Mouse (Mus musculus): Measurements from ENCODE around the gene Bcl2l1. TPM values are rescaled to one million over a fixed set of nuclear protein-coding genes. Genes with fewer than 3 reads are reported as not detected.
A peak's percentile ranks its signal among the peaks of the same experiment; 100 is the strongest.

Bcl2l1 gene
- polyA plus RNA-seq, 1 experiment from 2014 or later = 120 TPM

DNA sequence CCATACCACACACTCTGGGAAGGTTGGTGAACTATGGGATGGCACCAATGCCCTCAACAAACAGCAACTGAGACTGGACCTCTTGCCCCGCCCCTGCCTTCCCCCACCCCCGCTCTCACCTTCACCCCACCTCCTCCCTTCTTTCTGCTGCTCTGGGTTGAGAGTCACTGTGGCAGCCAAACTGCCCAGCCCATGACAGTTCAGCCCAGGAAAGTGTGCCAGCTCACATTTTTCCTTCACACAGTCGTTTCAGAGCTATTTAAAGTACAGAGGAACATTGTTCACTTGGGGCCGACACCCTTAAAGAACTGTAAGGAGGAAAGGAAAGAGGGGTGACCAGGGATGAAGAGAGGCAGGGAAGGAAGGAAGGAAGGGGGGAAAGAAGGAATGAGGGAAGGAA, 73.2 kb downstream of the Bcl2l1 start:
- H3K27ac ChIP-seq (ENCODE audit: low read length) = peak overlapping the region; percentile 35
- peaks cover 19% of the 10 kb centered on the region for H3K4me1 ChIP-seq (replicated peaks; ENCODE audit: control insufficient read depth, insufficient read depth, low read length)
- H3K27me3 ChIP-seq (ENCODE audit: control insufficient read depth, insufficient read depth, low read depth, low read length) = no peaks in the 10 kb centered on the region; the same call in 1 of the 2 replicates
- no peaks in the 10 kb centered on the region for H3K36me3 ChIP-seq (ENCODE audit: control insufficient read depth, insufficient read depth, low read length)
- 19% methylated on average over 4 of the region's 4 CpGs for WGBS
- peak; percentile 34; the same call in 1 of the 2 replicates for ATAC-seq (ENCODE audit: low read depth)
- H3K9me3 ChIP-seq (ENCODE audit: control insufficient read depth, low read length) = no peaks in the 10 kb centered on the region
- no peak overlapping the region for H3K9ac ChIP-seq (ENCODE audit: low read length)
- H3K4me2 ChIP-seq (ENCODE audit: low read depth, low read length) = no peak overlapping the region
- H3K4me3 ChIP-seq (ENCODE audit: low read length) = no peak overlapping the region

DNA sequence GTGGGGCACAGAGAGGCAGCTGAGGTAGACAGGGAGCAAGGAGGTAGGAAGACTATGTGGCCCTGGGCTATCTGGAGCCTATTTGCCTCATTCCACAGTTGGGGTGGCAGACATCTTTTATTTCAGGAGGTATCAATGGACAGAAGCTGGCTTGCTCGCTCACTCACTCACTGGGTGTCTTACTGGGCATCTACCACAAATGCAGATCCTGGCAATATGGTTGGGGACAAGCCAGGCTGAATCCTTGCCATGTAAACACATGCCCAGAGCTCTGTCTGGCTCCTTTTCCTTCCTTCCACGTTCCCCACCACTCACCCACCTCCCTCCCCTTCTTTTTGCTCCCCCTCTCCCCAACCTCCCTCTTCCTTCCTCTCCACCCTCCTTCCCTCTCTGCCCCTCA, 74.0 kb downstream of the Bcl2l1 start:
- no peak overlapping the region for H3K9ac ChIP-seq (ENCODE audit: low read length)
- no peaks in the 10 kb centered on the region; the same call in 1 of the 2 replicates for H3K27me3 ChIP-seq (ENCODE audit: control insufficient read depth, insufficient read depth, low read depth, low read length)
- H3K4me3 ChIP-seq (ENCODE audit: low read length) = no peak overlapping the region
- no peaks in the 10 kb centered on the region for H3K36me3 ChIP-seq (ENCODE audit: control insufficient read depth, insufficient read depth, low read length)
- H3K4me1 ChIP-seq (replicated peaks; ENCODE audit: control insufficient read depth, insufficient read depth, low read length) = peaks cover 19% of the 10 kb centered on the region
- no peak overlapping the region for H3K4me2 ChIP-seq (ENCODE audit: low read depth, low read length)
- H3K27ac ChIP-seq (ENCODE audit: low read length) = no peak overlapping the region
- ATAC-seq (ENCODE audit: low read depth) = no peak
- H3K9me3 ChIP-seq (ENCODE audit: control insufficient read depth, low read length) = no peaks in the 10 kb centered on the region
- WGBS = 73% methylated on average over 2 of the region's 2 CpGs

DNA sequence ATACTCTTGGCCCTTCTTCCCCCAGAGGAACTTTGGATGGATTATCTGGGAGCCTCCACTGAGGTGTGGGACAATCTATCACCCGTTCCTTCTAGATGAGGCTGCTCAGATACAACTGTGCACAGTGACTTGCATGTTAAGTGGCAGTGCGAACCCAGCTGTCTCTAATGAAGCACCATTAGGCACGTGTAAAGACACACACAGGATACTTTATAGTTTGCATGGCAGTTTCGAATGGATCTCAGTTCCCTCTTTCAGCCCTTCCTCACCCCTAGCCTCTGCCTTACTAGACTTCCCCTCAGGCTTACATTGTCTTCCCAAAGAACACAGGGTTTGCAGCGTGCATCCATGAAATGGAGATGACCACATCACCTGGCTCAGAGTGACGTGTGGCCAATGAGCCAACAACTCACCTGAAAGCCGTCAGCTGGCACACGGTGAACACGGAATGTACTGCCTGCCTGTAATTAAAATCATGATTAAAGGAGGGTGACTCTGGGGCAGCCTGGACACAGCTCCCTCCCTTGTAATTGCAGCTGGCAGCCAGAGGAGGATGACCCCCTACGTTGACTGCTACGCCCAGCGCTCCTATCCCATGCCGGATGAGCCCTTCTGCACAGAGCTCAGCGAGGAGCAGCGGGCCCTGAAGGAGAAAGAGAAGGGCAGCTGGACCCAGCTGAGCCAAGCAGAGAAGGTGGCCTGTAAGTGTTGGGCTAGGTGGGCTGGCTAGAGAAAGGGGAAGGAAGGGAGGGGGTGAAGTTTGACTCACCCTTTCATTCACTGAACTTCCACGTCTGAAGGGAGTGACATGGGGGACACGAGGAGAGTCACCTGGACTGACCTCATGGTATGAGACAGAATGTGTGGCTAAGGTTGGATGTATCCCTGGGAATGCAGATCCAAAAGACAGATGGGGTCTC, 74.8 kb downstream of the Bcl2l1 start:
- H3K27me3 ChIP-seq (ENCODE audit: control insufficient read depth, insufficient read depth, low read depth, low read length) = no peaks in the 10 kb centered on the region; the same call in 1 of the 2 replicates
- WGBS = 74% methylated on average over 17 of the region's 17 CpGs
- no peak overlapping the region for H3K27ac ChIP-seq (ENCODE audit: low read length)
- no peak overlapping the region for H3K9ac ChIP-seq (ENCODE audit: low read length)
- no peak overlapping the region for H3K4me2 ChIP-seq (ENCODE audit: low read depth, low read length)
- H3K4me1 ChIP-seq (replicated peaks; ENCODE audit: control insufficient read depth, insufficient read depth, low read length) = peaks cover 19% of the 10 kb centered on the region
- ATAC-seq (ENCODE audit: low read depth) = no peak
- H3K9me3 ChIP-seq (ENCODE audit: control insufficient read depth, low read length) = no peaks in the 10 kb centered on the region
- H3K36me3 ChIP-seq (ENCODE audit: control insufficient read depth, insufficient read depth, low read length) = no peaks in the 10 kb centered on the region
- no peak overlapping the region for H3K4me3 ChIP-seq (ENCODE audit: low read length)

DNA sequence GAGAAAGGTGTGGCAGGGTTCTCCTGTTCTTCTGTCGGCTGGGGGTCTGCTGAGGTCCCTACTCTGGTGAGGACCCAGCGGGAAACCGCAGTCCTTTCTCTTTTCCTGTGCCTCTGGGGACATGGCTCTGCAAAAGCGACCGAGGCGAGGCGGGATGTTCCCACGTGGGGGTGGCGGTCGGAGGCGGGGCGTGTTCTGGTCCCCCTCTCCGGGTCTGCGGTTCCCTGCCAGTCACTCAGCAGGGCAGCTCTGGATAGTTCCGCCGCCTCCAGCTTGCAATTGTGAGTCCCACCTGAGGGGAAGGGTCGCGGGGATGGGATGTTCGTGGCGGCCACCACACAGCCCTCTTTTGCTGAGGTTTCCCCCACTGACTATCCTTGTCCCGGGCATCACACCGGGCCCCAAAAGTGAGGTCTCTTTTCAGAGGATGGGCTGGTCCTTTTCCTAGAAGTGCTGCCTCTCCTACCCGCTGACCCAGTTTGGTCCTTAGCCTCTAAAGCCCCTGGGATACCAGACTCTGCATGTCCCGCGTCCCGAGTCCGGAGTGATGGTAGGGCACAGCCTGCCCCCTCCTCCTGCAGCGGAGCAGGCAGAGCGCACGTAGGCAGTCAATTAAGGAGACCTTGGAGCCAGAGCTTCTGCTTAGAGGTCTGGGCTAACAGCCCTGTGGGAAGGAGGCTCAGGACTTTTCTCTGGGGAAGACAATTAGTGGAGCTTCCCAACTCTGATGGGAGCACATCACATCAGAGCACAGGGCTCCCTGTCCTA, 77.4 kb downstream of the Bcl2l1 start, which contains the start of gene Cox4i2:
Gene Cox4i2, plus strand, starts transcription at position 230 of the 768 bp plus-strand sequence.
- peak within 1 kb of the TSS; percentile 67 for H3K4me2 ChIP-seq (ENCODE audit: low read depth, low read length)
- H3K4me3 ChIP-seq (ENCODE audit: low read length) = peak within 1 kb of the TSS; percentile 46
- peaks cover 19% of the 10 kb centered on the region for H3K4me1 ChIP-seq (replicated peaks; ENCODE audit: control insufficient read depth, insufficient read depth, low read length)
- no peaks in the 10 kb centered on the region for H3K36me3 ChIP-seq (ENCODE audit: control insufficient read depth, insufficient read depth, low read length)
- H3K9ac ChIP-seq (ENCODE audit: low read length) = peak within 1 kb of the TSS; percentile 61
- H3K27ac ChIP-seq (ENCODE audit: low read length) = no peak within 1 kb of the TSS
- WGBS = 5% methylated on average over 30 of the region's 30 CpGs
- no peaks in the 10 kb centered on the region for H3K9me3 ChIP-seq (ENCODE audit: control insufficient read depth, low read length)
- H3K27me3 ChIP-seq (ENCODE audit: control insufficient read depth, insufficient read depth, low read depth, low read length) = no peaks in the 10 kb centered on the region; the same call in 1 of the 2 replicates
- ATAC-seq (ENCODE audit: low read depth) = peak; percentile 59

DNA sequence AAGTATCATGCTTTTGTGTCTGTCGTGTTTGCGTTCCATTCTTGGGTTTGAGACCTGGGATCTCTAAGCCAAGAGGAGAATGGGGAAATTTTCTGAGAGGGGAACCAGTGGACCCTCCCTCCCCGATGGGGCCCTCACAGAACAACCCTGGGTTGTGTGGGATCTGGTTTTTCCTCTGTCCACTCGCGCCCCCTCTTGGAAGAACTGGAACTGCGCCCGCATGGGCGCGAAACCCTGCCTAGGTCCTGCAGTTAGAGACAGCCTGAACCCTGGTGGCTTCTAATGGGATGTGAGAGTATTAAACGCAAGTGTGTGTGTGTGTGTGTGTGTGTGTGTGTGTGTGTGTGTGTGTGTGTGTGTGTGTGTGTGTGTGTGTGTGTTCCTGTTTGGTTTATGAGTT, 89.1 kb downstream of the Bcl2l1 start:
- H3K27ac ChIP-seq (ENCODE audit: low read length) = peak overlapping the region; percentile 98
- peaks cover 42% of the 10 kb centered on the region for H3K4me1 ChIP-seq (replicated peaks; ENCODE audit: control insufficient read depth, insufficient read depth, low read length)
- peak overlapping the region; percentile 38; the same call in 1 of the 2 replicates for H3K9ac ChIP-seq (ENCODE audit: low read length)
- H3K36me3 ChIP-seq (ENCODE audit: control insufficient read depth, insufficient read depth, low read length) = no peaks in the 10 kb centered on the region
- peak overlapping the region; percentile 39; the same call in 1 of the 2 replicates for H3K4me2 ChIP-seq (ENCODE audit: low read depth, low read length)
- 24% methylated on average over 10 of the region's 10 CpGs for WGBS
- no peaks in the 10 kb centered on the region for H3K9me3 ChIP-seq (ENCODE audit: control insufficient read depth, low read length)
- H3K27me3 ChIP-seq (ENCODE audit: control insufficient read depth, insufficient read depth, low read depth, low read length) = no peaks in the 10 kb centered on the region
- ATAC-seq (ENCODE audit: low read depth) = no peak
- H3K4me3 ChIP-seq (ENCODE audit: low read length) = no peak overlapping the region

DNA sequence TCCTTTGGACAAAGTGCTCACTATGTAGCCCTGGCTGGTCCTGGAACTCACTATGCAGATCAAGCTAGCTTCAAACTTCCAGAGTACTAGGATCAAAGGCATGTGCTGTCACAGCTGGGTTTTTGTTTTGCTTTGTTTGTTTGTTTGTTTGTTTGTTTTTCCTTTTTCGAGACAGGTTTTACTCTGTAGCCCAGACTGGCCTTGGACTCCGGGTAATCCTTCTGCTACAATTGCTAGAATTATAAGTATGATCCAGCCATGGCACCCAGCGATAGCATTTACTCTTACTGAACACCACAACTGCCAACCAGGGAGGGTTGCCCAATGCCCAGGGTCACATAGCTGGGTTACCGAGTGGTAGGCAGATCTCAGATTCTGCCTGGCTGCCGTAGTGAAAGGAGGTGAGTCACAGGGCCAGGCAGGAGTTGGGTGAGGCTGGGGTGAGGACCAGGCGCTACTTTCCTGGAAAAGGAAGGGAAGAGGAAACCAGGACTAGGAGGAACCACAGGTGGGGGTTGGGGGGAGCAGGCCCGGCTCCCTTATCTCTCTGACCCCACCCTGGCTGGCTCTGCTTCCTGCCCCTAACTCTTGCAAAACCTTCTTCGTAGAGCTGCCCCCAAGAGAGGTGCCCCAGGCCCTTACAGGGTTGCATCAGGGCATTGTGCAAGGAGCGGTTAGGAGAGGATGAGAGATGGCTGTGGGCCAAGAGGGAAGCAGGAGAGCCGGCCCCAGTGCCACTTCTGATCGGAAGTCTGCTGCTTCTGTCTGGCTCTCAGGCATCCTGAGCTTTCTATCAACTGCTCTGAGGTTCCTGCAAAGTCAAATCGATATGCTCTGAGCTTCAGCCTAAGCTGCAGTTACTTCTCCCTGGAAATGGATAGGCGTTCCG, 90.1 kb downstream of the Bcl2l1 start:
- Histone ChIP-seq H3K4me2 (ENCODE audit: low read depth, low read length) (peak overlapping the region; percentile 39), H3K27ac (ENCODE audit: low read length) (peak overlapping the region; percentile 98), H3K27me3 (ENCODE audit: control insufficient read depth, insufficient read depth, low read depth, low read length) (no peaks in the 10 kb centered on the region), H3K4me3 (ENCODE audit: low read length) (peak overlapping the region; percentile 8; the same call in 1 of the 2 replicates), H3K9me3 (ENCODE audit: control insufficient read depth, low read length) (no peaks in the 10 kb centered on the region), H3K4me1 (replicated peaks; ENCODE audit: control insufficient read depth, insufficient read depth, low read length) (peaks cover 42% of the 10 kb centered on the region), H3K36me3 (ENCODE audit: control insufficient read depth, insufficient read depth, low read length) (no peaks in the 10 kb centered on the region), H3K9ac (ENCODE audit: low read length) (peak overlapping the region; percentile 38)
- WGBS = 17% methylated on average over 14 of the region's 14 CpGs
- peak; percentile 58 for ATAC-seq (ENCODE audit: low read depth)

DNA sequence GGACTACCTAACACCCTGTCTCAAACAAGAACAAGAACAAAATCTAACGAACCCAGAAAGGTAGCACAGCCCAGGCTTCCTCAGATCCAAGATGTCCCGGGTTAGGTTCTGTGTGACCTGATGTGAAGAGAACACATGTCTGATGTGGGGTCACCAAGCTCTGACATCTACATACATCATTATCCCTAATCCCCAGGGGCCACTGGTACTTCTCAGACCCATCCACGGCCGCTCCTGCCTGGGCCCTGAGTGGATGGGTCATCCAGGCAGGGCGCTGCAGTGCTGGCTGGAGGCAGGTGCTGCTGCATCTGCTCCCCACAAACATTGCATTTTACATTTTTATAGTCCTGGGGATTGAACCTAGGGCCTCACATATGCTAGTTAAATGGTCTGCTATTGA, 91.0 kb downstream of the Bcl2l1 start:
- no peak overlapping the region; the same call in 1 of the 2 replicates for H3K4me2 ChIP-seq (ENCODE audit: low read depth, low read length)
- H3K9ac ChIP-seq (ENCODE audit: low read length) = peak overlapping the region; percentile 51
- no peak overlapping the region for H3K4me3 ChIP-seq (ENCODE audit: low read length)
- H3K9me3 ChIP-seq (ENCODE audit: control insufficient read depth, low read length) = no peaks in the 10 kb centered on the region
- no peaks in the 10 kb centered on the region for H3K27me3 ChIP-seq (ENCODE audit: control insufficient read depth, insufficient read depth, low read depth, low read length)
- peaks cover 43% of the 10 kb centered on the region for H3K4me1 ChIP-seq (replicated peaks; ENCODE audit: control insufficient read depth, insufficient read depth, low read length)
- no peaks in the 10 kb centered on the region for H3K36me3 ChIP-seq (ENCODE audit: control insufficient read depth, insufficient read depth, low read length)
- 73% methylated on average over 5 of the region's 5 CpGs for WGBS
- ATAC-seq (ENCODE audit: low read depth) = no peak
- peak overlapping the region; percentile 98 for H3K27ac ChIP-seq (ENCODE audit: low read length)

DNA sequence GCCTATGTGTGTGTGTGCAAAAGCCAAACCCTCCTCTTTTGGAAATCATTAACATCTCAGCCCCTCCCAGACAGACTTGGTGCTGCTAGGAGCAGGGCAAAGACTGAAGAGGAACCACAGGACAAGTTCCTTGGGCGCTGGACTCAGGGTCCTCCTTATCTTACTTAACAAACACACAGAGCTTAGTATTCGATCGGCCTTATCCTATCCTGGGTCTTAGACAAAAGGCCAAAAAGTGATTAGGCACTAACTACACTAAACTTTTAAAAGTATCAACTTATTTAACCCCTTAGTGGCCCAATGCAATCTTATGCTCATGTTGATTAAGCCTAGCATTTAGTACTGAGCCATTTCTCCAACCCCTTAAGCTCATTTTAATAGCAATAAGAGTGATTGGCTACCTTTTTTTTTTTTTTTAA, 91.7 kb downstream of the Bcl2l1 start:
- peak overlapping the region; percentile 49 for H3K9ac ChIP-seq (ENCODE audit: low read length)
- H3K27ac ChIP-seq (ENCODE audit: low read length) = peak overlapping the region; percentile 98
- 9% methylated on average over 3 of the region's 3 CpGs for WGBS
- H3K36me3 ChIP-seq (ENCODE audit: control insufficient read depth, insufficient read depth, low read length) = no peaks in the 10 kb centered on the region
- peak overlapping the region; percentile 93 for H3K4me2 ChIP-seq (ENCODE audit: low read depth, low read length)
- H3K9me3 ChIP-seq (ENCODE audit: control insufficient read depth, low read length) = no peaks in the 10 kb centered on the region
- peaks cover 45% of the 10 kb centered on the region for H3K4me1 ChIP-seq (replicated peaks; ENCODE audit: control insufficient read depth, insufficient read depth, low read length)
- peak; percentile 27 for ATAC-seq (ENCODE audit: low read depth)
- no peak overlapping the region for H3K4me3 ChIP-seq (ENCODE audit: low read length)
- H3K27me3 ChIP-seq (ENCODE audit: control insufficient read depth, insufficient read depth, low read depth, low read length) = no peaks in the 10 kb centered on the region
